Mouse (Mus musculus): Measurements from ENCODE around the gene Polr2f. TPM values are rescaled to one million over a fixed set of nuclear protein-coding genes. Genes with fewer than 3 reads are reported as not detected.
A peak's percentile ranks its signal among the peaks of the same experiment; 100 is the strongest.

Gene Polr2f
- polyA plus RNA-seq, 1 experiment, result 134 TPM

DNA sequence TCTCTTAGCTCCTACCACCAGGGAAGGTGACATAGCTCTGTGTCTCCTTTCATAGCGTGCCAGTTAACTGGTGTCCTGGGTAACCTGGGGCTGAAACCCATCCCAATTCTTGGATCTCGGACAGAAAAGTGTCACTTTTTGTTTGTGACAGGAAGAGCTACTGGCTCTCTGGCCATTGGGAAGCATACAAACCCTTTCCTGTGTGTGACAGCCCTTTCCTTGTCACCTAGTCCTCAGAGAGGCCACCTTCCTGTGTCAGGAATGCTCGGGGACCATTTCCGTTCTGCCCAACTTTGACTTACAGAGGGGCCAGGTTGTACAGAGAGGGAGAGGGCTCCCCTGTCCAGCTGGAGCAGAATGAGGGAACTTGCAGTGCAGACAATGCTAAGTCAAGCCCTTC is 41.4 kb upstream of the Polr2f start:
- Histone ChIP-seq H3K4me3 (ENCODE audit: insufficient read depth, low read length) (no peak overlapping the region), H3K4me1 (ENCODE audit: control insufficient read depth, insufficient read depth, low read length) (peaks cover 3% of the 10 kb centered on the region), H3K27ac (ENCODE audit: insufficient read depth, low read length) (peak overlapping the region; percentile 18; the same call in 1 of the 2 replicates)
- TF ChIP-seq POLR2A (IDR thresholded peaks at IDR 0.05; ENCODE audit: extremely low read depth, insufficient read depth, low read length), result no peak
- no peak for TF ChIP-seq CTCF (IDR thresholded peaks at IDR 0.05; ENCODE audit: extremely low read depth, insufficient read depth, low read length)

GRCm38 (mm10) chr15:79100391-79100790 is 40.4 kb upstream of the Polr2f start:
- peaks cover 3% of the 10 kb centered on the region for H3K4me1 ChIP-seq (ENCODE audit: control insufficient read depth, insufficient read depth, low read length)
- no peak overlapping the region for H3K4me3 ChIP-seq (ENCODE audit: insufficient read depth, low read length)
- no peak overlapping the region for H3K27ac ChIP-seq (ENCODE audit: insufficient read depth, low read length)
- TF ChIP-seq POLR2A (IDR thresholded peaks at IDR 0.05; ENCODE audit: extremely low read depth, insufficient read depth, low read length), result no peak

DNA sequence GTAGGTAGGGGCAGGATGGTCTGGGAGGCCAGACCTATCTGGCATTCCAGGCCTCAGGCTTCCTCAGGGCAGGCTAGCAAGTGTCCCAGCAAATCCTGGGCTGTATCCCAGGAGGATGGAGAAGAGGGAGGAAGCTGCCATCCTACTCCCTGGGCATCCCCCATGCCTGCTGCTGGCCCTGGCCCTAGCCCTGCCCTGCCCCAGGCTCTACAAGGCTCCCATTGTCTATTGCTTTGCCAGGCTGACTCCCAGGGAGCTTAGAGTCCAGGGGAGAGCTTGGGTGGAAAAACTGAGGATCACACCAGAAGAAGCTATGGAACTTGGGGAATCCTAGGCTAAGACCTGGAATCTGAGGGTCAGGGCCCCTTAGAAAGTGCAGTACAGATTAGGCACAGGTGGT is 39.3 kb upstream of the Polr2f start:
- Histone ChIP-seq H3K4me3 (ENCODE audit: insufficient read depth, low read length) (no peak overlapping the region), H3K27ac (ENCODE audit: insufficient read depth, low read length) (peak overlapping the region; percentile 85), H3K4me1 (ENCODE audit: control insufficient read depth, insufficient read depth, low read length) (peaks cover 3% of the 10 kb centered on the region)
- TF ChIP-seq CTCF (IDR thresholded peaks at IDR 0.05; ENCODE audit: extremely low read depth, insufficient read depth, low read length), result no peak
- TF ChIP-seq POLR2A (IDR thresholded peaks at IDR 0.05; ENCODE audit: extremely low read depth, insufficient read depth, low read length), result no peak

GRCm38 (mm10) chr15:79103264-79103663 is 37.5 kb upstream of the Polr2f start:
- TF ChIP-seq POLR2A (IDR thresholded peaks at IDR 0.05; ENCODE audit: extremely low read depth, insufficient read depth, low read length) (no peak), CTCF (IDR thresholded peaks at IDR 0.05; ENCODE audit: extremely low read depth, insufficient read depth, low read length) (no peak)
- H3K27ac ChIP-seq (ENCODE audit: insufficient read depth, low read length), result peak overlapping the region; percentile 77
- no peak overlapping the region for H3K4me3 ChIP-seq (ENCODE audit: insufficient read depth, low read length)
- H3K4me1 ChIP-seq (ENCODE audit: control insufficient read depth, insufficient read depth, low read length), result peaks cover 3% of the 10 kb centered on the region; the same call in 1 of the 2 replicates

GRCm38 (mm10) chr15:79105804-79106203 is 35.0 kb upstream of the Polr2f start:
- no peak for TF ChIP-seq CTCF (IDR thresholded peaks at IDR 0.05; ENCODE audit: extremely low read depth, insufficient read depth, low read length)
- no peak for TF ChIP-seq POLR2A (IDR thresholded peaks at IDR 0.05; ENCODE audit: extremely low read depth, insufficient read depth, low read length)
- Histone ChIP-seq H3K4me3 (ENCODE audit: insufficient read depth, low read length) (no peak overlapping the region), H3K4me1 (ENCODE audit: control insufficient read depth, insufficient read depth, low read length) (peaks cover 3% of the 10 kb centered on the region; the same call in 1 of the 2 replicates), H3K27ac (ENCODE audit: insufficient read depth, low read length) (no peak overlapping the region)

DNA sequence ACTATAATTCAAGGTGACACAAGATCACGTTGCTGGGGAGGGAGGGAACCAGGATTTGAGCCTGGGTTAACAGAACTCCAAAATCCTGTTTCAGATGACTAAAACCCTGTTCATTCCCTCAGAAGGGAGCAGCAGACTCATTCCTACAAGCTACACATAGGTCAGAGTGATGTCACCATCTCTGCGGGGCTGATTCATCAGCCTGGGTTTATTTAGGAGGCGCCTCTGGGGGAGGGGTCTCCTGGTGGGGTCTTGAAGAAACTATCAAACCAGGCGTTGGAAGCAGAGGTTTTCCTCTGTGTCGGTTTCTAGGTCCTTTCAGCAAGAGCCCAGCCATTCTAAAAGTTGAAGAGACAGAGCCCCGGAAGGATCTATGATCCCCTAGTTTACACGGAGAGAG is 32.8 kb upstream of the Polr2f start:
- Histone ChIP-seq H3K27ac (ENCODE audit: insufficient read depth, low read length) (no peak overlapping the region), H3K4me3 (ENCODE audit: insufficient read depth, low read length) (peak overlapping the region; percentile 81; the same call in 1 of the 2 replicates), H3K4me1 (ENCODE audit: control insufficient read depth, insufficient read depth, low read length) (peaks cover 3% of the 10 kb centered on the region; the same call in 1 of the 2 replicates)
- no peak for TF ChIP-seq POLR2A (IDR thresholded peaks at IDR 0.05; ENCODE audit: extremely low read depth, insufficient read depth, low read length)
- no peak for TF ChIP-seq CTCF (IDR thresholded peaks at IDR 0.05; ENCODE audit: extremely low read depth, insufficient read depth, low read length)

GRCm38 (mm10) chr15:79108421-79109320 is 32.1 kb upstream of the Polr2f start, which contains the start of gene Micall1:
Gene Micall1, plus strand, starts transcription at chr15:79108898.
- peak within 1 kb of the TSS; percentile 81 for H3K4me3 ChIP-seq (ENCODE audit: insufficient read depth, low read length)
- H3K27ac ChIP-seq (ENCODE audit: insufficient read depth, low read length), result peak within 1 kb of the TSS; percentile 97
- TF ChIP-seq POLR2A (IDR thresholded peaks at IDR 0.05; ENCODE audit: extremely low read depth, insufficient read depth, low read length), result 0 out of 2 replicates have a peak, but pooled peaks have one; percentile 10
- TF ChIP-seq CTCF (IDR thresholded peaks at IDR 0.05; ENCODE audit: extremely low read depth, insufficient read depth, low read length), result no peak
- H3K4me1 ChIP-seq (ENCODE audit: control insufficient read depth, insufficient read depth, low read length), result no peaks in the 10 kb centered on the region

- Histone ChIP-seq H3K4me1 (ENCODE audit: control insufficient read depth, insufficient read depth, low read length) (no peaks in the 10 kb centered on the region), H3K4me3 (ENCODE audit: insufficient read depth, low read length) (peak overlapping the region; percentile 81), H3K27ac (ENCODE audit: insufficient read depth, low read length) (peak overlapping the region; percentile 97)
- TF ChIP-seq CTCF (IDR thresholded peaks at IDR 0.05; ENCODE audit: extremely low read depth, insufficient read depth, low read length) (no peak), POLR2A (IDR thresholded peaks at IDR 0.05; ENCODE audit: extremely low read depth, insufficient read depth, low read length) (0 out of 2 replicates have a peak, but pooled peaks have one; percentile 6)
Observed at GRCm38 (mm10) chr15:79109321-79109934, 31.4 kb upstream of the Polr2f start.

- no peak overlapping the region for H3K27ac ChIP-seq (ENCODE audit: insufficient read depth, low read length)
- H3K4me1 ChIP-seq (ENCODE audit: control insufficient read depth, insufficient read depth, low read length), result no peaks in the 10 kb centered on the region
- peak overlapping the region; percentile 81 for H3K4me3 ChIP-seq (ENCODE audit: insufficient read depth, low read length)
- TF ChIP-seq CTCF (IDR thresholded peaks at IDR 0.05; ENCODE audit: extremely low read depth, insufficient read depth, low read length) (no peak), POLR2A (IDR thresholded peaks at IDR 0.05; ENCODE audit: extremely low read depth, insufficient read depth, low read length) (no peak)
Observed at GRCm38 (mm10) chr15:79110031-79110430, 30.8 kb upstream of the Polr2f start.

Data from cortical plate, adult 2 months (tissue).